Mouse (Mus musculus) urinary bladder, adult 18-20 months (tissue): Measurements from ENCODE around the gene Usp17le.
"Not testable (repeated sequence)": the region's sequence is repeated elsewhere in the genome, so short reads cannot be mapped to it uniquely, and the experiment has no call there.

Experiments
- DNase-seq, 2 experiments: peaks; one replicate each; pipeline ENCODE4 v3.0.0; 2022; ENCODE audit warnings: low spot score in 2 of 2, mixed read lengths in 2 of 2

The Usp17le gene

GRCm38 (mm10) chr7:104777370-104777769, at the start of gene Usp17le:
Gene Usp17le (minus strand): TSS chr7:104777470.
- not testable (repeated sequence) for DNase-seq

- not testable (repeated sequence) for DNase-seq
Measured at GRCm38 (mm10) chr7:104810335-104810734, 33.1 kb upstream of the Usp17le start.

- DNase-seq: no peak
Measured at GRCm38 (mm10) chr7:104790796-104791195, 13.5 kb upstream of the Usp17le start.
